Mouse (Mus musculus) layer of hippocampus, adult 18-20 months (tissue): ENCODE measurements around the gene Gp9. TPM values are rescaled to one million over a fixed set of nuclear protein-coding genes. Genes with fewer than 3 reads are reported as not detected.
A peak's percentile ranks its signal among the peaks of the same experiment; 100 is the strongest.

Source experiments
- DNase-seq, 2 experiments: peaks; one replicate each; pipeline ENCODE4 v3.0.0; 2022; ENCODE audit warnings: low spot score in 2 of 2
- long read RNA-seq: library from polyadenylated mRNA; stranded (forward); transcript quantifications from one replicate; pipeline ENCODE4 v2.0.0, GENCODE M21; 2021
- total RNA-seq, 2 experiments: library from RNA; stranded (reverse); gene quantifications; 2 replicates each; pipeline ENCODE4 v1.2.3; 2021

Gp9 gene
- total RNA-seq: 1 to 10 TPM; 1.3 to 1.7 TPM
- long read RNA-seq: 0 reads

DNA sequence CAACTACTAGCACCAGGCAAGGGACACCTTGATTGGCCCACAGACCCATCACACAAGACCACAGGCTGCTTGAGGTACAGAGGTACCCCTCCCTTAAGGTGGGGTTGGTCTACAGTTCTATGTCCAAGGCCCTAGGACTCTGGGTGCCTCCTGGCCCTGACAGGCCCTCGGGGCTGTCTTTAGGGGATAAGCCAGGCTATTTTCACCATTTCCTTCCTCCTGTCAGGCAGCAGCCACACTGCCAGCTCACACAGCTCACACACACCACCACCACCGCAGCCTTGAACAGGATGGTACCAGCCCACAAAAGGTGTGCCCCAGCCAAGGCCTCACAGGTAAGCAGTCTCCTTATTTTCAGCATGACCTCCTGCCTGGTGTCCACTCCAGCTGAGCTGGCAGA lies at the start of gene Gp9:
TSS of gene Gp9 (plus strand) at position 231 of the 400 bp plus-strand sequence.
- no peak for DNase-seq

DNA sequence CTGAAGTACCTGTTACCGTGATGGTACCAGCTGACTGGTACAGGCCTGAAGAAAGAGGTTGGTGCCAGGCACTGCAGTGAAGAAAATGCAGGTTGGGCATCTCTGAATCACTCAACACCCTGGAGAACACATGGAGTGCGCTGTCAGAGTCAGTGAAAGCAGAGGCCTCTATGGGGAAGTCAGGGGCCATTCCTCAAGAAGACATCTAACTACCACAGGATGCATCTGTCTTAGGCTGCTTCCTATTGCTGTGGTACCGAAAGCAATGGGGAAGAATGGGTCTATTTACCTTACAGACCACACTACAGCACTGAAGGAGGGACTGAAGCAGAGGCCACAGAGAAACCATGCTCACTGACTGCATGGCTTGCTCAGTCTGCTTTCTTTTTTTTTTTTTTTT lies 49.8 kb upstream of the Gp9 start:
- no peak for DNase-seq

DNA sequence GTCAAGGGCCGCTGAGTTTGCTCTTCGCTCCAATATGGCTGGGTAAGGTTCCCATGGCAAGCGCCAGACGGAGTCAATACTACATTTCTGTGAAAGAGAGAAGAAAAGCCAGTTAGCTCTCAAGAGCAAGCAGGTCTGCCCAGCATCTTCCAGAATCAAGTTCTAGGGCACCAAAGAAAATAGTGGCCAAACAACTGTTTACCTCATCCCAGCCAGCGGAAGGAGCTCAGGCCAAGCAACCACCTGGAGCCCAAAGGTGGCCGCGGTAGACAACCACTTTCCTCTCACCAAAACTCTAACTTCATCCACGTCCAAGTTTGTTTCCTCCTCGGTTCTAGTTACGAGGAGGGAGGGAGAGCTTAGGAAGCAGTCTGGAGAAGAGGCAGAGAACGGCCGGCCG lies 47.7 kb upstream of the Gp9 start:
- DNase-seq: no peak

DNA sequence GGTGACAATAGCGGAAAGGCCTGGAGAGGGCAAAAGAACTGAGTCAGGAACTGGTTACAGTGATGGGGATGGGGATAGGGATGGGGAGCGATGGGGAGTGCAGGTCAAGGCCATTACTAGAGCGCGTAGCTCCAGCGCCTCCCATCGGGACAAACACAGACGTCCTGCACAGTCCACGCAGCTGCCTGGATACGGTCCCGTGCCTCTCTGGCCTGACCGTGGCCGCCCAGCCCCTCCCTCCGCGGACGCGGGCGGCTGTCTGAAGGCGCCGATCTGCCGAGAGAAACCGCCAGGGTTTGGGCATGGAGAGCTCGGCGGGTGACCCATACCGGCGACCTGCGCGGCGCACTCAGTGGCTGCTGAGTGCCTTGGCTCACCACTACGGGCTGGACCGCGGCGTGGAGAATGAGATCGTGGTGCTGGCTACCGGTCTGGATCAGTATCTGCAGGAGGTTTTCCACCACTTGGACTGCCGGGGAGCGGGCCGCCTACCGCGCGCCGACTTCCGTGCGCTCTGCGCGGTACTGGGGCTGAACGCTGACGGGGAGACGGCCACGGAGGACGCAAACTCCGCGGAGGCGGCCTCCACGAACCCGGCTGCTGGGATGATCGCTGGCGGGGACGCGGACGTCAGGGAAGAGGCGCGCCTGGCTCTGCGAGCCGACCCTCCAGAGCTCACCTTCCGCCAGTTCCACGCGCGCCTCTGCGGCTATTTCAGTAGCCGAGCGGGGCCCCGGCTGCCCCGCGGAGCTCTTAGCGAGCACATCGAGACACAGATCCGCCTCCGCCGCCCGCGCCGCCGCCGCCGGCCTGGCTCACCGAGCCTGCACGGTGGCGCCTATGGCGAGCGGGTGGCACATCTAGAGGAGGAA lies 47.0 kb upstream of the Gp9 start, which contains the start of gene Efcc1:
TSS of gene Efcc1 (plus strand) at position 279 of the 872 bp plus-strand sequence.
- DNase-seq: peak; percentile 44 to 58

DNA sequence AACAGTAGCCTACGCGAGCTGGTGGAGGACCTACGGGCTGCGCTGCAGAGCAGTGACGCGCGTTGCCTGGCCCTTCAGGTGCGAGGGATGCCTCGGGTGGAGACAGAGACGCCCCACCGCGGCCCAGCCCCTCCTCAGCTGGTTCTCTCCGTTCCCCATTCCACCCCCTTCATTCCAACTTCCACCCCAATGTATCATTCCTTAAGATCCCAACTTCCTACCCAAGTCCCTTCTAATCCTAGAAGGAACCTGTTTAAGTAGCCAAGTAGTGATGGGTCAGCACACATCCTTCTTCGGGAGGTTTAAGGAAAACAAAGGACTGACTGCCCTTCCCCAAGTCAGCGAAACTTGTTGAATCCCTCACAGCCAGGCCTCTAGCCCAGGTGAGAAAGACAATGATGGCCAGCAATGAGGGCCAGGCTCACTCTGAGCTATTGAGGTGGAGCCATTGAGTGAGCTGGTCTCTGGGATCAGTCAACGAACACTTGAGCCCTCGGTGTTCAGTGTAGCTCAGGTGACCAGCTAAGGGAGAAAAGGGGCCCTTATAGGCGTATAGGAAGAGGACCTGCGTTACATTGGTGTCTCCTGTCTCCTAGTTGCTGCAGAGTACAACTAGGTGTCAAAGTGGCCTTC lies 46.3 kb upstream of the Gp9 start:
- no peak for DNase-seq

DNA sequence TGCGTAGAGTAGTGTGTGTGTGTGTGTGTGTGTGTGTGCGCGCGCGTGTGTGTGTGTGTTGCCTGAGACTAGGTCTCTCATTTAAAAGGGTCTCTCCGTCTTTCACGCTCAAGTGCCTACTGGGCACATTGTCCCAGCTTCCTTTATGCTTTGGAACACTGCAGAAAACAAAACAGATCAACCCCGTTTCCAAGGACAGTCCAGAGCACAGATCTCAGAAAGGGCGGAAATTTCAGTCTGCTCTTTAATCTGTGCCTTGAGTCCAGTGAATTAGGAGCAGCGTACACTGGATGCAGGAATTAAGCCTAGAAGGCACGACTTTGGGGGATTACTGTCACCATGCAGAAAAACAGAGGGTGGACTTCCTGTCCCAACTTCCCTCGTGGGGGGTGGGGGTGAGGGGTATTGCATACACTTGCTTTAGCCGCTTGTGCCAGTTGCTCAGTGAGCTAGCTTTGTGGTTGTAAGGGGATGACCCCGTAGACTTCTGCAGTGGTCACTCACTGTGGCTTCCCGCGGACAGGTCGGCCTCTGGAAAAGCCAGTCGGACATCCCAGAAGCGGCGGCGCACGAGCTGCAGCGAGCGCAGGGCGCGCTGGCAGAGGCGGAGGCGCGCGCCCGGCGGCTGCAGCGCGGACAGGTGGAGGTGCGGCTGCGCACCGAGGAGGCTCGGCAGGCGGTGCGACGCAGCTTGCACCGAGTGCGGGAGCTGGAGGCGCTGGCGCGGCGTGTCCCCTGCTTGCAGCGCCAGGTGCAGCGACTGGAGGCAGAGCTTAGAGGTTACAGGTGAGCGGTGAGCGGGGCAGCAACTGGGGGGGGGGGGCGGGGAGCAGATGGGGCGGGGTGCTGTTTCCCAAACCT lies 45.5 kb upstream of the Gp9 start:
- no peak for DNase-seq

DNA sequence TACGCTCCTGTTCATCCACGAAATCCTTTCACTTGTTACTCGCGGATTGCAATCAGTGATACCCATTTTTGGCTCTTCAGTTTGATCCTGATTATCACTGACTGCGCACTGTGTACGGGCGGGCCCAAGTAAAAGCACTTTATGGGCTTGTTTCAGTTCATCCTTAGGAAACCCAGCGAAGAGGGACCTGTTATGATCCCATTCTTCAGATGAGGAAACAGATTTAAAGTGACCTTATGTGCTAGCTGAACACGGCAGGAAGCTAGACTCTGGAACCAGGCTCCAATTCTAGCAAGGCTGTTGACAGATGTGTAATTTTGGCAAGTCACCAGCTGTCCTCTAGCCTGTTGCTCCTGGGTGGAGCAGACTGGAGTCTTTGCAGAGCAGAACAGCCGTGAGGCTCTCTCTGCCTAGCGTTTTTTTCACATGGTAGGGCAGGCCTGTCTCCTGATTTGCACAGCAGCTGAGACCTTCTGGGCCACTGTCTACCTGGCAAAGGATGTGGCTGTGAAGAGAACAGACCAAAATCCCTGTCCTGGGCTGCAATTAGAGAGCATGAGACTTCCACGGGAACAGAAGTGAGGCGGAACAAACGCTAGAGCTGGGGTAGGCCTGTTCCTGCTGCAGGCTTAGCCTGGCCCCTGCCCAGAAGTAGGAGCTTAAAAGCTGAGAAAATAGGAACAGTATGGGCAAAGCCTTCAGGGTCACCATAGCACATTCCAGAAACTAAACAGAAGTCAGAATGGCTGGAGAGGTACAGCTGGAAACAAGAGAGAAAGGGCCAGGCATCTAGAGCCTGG lies 44.5 kb upstream of the Gp9 start:
- peak in 1 of 2 experiments; percentile 47 for DNase-seq

DNA sequence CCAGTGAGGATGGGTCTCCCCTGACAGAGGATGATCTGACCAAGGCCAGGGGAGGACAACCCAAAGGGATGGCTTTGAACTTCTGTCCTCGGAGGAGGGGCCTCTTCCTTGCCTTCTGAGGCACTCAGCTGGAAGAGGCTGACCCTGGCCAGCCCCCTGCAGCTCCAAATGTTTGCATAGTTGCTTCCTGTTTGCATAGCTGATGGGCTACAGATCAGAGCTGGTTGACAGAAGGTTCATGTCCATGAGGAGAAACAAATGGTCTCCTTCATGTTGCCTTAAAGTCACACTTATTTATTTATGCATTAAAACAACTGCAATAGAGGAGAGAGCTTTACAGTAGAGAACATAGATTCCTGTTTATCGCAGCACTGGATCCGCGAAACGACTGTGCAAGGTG lies 43.7 kb upstream of the Gp9 start:
- DNase-seq: no peak

DNA sequence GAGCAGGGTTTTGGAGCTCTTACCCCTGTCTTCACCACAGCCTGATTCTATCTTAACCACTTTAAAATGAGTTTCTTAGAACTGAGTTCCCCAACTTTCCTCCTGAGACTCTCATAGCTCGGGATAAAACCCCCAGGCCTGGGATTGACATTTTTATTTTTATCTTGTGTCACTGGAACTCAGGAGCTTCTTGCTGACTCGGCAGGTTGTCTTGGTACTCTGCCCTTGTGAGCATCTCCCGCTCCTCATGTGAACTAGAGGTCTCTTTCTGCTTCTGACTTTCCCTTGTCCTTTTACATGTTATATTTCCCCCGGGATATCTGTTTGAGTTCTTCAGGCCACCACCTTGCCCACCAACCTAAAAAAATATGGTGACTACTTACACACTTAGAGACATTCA lies 40.9 kb upstream of the Gp9 start:
- no peak for DNase-seq

DNA sequence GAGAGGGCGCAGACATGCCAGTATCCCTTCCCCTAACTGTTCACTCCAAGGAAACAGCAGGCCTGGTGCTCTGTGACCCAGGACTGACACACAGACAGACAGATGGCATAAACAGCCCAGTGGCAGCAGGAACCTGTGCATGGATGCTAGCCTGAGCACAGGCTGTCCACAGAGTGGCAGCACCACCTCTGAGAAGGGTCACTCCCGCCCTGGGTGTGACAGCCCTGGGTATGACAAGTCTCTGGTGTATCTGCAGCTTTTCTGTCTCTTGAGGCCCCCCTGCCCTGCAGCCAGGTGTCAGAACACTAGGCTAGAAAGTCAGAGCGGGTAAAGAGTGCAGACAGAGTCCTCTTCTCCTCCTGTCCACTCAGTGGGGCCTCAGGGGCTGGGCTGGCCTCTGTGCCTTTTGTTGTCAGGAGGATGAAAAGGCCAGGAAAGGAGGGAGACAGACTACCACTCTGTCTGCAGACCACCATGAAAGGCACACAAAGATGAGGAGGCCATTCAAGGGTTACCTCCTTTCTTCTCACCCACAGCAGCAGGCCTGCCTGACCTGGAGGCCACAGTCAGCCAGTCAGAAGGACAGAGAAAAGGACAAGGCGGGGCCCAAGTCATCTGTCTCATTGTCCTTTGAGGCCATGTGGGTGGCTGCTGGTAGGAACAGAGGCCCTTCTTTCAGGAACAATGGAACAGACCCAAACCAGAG lies 39.8 kb upstream of the Gp9 start:
- peak in 1 of 2 experiments; percentile 21 for DNase-seq

DNA sequence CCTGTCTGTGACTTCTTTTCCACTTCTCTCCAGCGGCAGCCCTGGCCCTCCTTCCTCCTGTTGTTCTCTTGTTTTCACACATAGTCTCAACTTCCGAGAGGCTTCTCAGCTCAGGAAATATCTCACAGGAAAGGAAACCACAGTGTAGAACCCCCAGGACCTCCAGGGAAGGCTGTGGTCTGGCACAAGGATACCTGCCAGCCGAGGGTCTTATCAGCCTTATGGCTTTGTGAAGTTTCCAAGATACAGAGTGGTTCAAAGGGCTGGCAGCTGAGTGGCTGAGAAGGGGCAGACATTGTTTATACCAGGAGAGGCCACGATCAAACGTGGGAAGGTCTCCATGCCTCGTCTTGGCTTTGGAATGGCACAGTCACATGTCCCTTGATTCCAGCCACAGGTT lies 38.0 kb upstream of the Gp9 start:
- no peak for DNase-seq

DNA sequence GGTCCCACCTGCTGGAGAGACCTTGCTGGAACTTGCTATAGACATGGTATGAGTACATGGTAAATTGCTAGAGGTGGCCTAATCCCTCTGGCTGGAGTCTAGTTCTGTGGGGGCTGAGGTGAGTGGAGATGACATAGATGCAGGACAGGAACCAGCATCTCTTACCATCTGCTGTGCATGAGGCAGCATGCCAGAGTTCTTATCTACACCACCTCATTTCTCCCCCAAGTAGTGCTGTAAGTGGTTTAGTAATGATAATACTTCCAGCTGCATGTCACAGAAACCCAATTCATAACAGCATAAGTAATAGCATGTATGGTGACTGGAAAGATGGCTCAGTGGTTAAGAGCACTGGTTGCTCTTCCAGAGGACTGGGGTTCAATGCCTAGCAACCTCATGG lies 37.4 kb upstream of the Gp9 start:
- no peak for DNase-seq

DNA sequence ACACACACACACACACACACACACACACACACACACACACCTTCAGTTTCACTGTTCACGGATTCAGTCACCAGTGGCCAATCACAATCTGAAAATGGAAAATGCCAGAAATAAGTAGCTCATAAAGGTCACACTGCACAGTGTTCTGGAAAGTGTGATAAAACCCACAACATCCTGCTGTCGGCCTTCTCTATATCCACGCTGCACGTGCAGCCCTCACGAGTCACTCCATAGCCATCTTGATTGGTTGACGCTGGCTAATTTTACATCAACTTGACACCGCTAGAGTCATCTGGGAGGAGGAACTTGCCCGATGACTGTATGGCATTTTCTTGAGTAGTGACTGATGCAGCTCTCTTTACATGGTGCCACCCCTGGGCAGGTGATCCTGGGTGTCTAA lies 35.9 kb upstream of the Gp9 start:
- DNase-seq: no peak

DNA sequence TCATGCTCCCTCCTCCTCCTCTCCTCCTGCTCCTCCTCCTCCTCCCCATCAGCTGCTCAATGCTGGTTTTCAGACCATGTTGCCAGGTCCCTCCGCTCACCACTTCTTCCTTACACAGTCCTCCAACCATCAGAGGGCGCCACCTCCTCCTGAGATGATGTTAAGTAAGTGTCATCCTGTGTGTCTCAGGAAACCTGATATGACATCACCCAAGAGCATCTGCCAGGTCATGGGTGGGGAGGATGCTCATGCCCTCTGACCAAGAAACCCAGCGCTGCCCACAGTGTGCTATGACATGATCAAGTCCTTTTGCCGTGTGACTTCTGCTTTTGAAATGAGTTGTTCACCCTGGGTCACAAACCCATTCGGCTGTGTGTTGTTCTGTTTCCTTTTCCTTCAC lies 35.1 kb upstream of the Gp9 start:
- DNase-seq: peak in 1 of 2 experiments; percentile 32

DNA sequence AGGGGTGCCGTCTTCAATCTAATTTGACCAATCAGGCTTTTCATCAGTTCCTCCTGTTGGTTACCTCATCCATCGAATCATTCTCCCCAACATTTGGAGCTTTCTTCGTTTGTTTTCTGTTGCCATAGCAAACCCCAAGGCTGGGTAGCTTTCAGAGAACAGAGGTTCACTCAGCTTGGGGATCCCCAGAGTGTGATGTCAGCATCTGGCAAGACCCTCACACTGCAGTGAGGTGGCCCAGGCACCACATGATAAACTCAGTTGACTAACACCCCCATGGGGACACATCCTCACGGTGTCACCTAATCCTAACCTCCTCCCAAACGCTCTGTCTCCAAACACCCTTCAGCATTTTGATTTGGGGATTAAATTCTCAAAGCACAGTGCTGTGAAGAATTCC lies 34.6 kb upstream of the Gp9 start:
- DNase-seq: no peak

DNA sequence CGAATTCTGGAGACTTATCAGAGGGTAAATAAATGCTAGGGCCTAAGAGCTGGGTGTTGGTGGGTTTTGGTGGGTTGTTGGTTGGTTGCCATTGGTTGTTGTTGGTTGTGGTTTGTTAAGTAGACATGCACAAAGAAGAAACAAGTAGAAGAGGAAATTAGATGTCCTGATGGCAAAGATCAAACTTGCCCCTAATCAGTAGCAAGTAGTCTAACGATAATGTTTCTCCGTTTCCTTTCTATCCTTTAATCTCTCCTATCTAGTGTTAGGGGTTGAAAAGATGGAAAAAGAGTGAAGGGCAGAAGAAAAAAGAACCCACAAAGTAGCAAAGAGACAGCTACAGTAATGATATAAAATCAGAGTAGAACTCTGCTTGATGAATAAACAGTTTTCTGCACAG lies 33.2 kb upstream of the Gp9 start:
- no peak for DNase-seq

DNA sequence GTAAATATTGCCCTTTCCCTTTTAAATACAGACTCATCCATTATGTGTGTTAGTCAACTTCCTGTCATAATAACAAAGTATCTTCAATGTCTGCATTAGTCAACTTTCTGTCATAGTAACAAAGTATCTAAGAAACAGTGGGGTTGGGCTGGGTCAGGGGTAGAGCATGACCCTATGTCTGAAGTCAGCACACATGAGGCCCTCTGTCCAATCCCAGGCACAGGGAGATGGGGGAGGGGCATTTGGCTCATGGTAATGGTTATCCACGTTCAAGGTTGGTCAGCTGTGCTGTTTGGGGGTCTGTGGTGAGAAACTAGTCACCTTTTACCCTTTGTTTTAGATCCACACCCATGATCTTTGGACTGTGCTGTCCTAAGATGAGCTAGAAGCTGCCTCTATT lies 32.6 kb upstream of the Gp9 start:
- no peak for DNase-seq

DNA sequence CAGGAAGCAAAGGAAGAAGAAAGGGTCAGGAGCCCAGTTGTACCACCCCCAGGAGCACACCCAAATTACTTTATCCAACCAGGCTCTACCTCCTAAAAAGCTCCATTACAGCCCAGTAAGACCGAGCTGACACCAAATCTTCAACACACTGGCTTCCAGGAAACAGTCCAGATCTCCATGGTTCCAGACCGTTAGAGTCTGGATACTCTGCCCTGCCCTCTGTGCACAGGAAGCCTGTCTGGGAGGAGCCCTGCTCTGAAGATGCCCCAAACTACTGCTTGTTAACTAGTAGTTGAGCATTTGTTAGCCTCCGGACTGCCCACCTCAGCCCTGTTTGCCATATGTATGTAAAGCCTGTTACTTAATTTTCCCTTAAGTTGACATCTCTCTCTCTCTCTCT lies 31.8 kb upstream of the Gp9 start:
- no peak for DNase-seq

DNA sequence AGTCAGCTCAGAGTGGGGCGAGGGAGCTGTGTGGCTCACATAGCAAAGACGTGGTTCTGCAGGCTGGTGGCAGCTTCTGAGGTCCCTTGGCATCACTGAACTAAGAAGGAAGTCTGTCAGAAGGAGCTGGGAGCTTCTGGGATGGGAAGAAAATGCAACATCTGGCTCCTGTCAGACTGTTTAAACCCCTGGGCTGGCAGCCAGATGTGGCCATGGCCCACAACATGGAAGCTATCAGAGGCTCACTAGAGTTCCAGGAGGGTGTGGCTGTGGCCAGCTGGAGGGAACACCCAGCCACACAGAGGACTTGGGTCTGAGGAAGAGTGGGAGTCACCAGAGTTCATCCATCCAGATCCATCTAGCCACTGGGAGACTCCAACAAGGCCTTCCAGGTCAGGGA lies 31.0 kb upstream of the Gp9 start:
- DNase-seq: no peak

DNA sequence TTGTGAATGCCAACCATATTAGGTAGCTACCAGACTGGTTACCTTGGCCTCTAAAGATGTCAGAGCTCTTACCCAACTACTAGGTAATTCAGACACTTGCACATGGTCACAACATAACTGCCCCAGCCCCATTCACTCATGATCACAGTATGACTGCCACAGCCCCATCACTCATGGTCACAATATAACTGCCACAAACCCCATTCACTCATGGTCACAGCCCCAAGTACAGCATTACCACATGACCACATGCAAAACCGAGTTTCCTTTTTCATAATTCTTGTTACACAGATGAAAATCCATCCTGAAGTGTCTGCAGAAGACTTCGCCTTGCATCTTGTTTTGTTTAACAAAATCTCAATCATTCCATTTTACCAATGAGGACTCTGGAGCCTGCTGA lies 29.8 kb upstream of the Gp9 start:
- DNase-seq: no peak
